Mouse (Mus musculus) ovary, postnatal 10 days (tissue): ENCODE results near the gene Gm9964.
"Not testable (repeated sequence)": the region's sequence is repeated elsewhere in the genome, so short reads cannot be mapped to it uniquely, and the experiment has no call there.

Source experiments
- DNase-seq: peaks from one replicate; pipeline ENCODE4 v3.0.0; 2022; ENCODE audit warnings: low spot score

Gene Gm9964

GRCm38 (mm10) chr11:79296856-79297491 is at the start of gene Gm9964:
Gm9964 (minus strand) TSS chr11:79296906.
- no peak for DNase-seq

- DNase-seq = peak; percentile 4
Observed at GRCm38 (mm10) chr11:79339808-79340781, 43.4 kb upstream of the Gm9964 start.

GRCm38 (mm10) chr11:79339234-79339807 is 42.6 kb upstream of the Gm9964 start, which contains the start of gene Nf1:
Nf1 (plus strand) TSS chr11:79339693.
- peak; percentile 96 for DNase-seq

GRCm38 (mm10) chr11:79338621-79339020 is 41.9 kb upstream of the Gm9964 start:
- no peak for DNase-seq

GRCm38 (mm10) chr11:79336722-79337267 is 40.1 kb upstream of the Gm9964 start:
- no peak for DNase-seq

- no peak for DNase-seq
Observed at GRCm38 (mm10) chr11:79335077-79335476, 38.4 kb upstream of the Gm9964 start.

GRCm38 (mm10) chr11:79329585-79329984 is 32.9 kb upstream of the Gm9964 start:
- no peak for DNase-seq

- no peak for DNase-seq
Observed at GRCm38 (mm10) chr11:79328060-79328459, 31.4 kb upstream of the Gm9964 start.

GRCm38 (mm10) chr11:79327106-79327505 is 30.4 kb upstream of the Gm9964 start:
- DNase-seq = no peak

- no peak for DNase-seq
Observed at GRCm38 (mm10) chr11:79325663-79326062, 29.0 kb upstream of the Gm9964 start.

GRCm38 (mm10) chr11:79323985-79324685 is 27.4 kb upstream of the Gm9964 start:
- no peak for DNase-seq

- no peak for DNase-seq
Observed at GRCm38 (mm10) chr11:79319807-79320206, 23.1 kb upstream of the Gm9964 start.

- no peak for DNase-seq
Observed at GRCm38 (mm10) chr11:79316807-79317345, 20.2 kb upstream of the Gm9964 start.

GRCm38 (mm10) chr11:79310467-79310866 is 13.8 kb upstream of the Gm9964 start:
- DNase-seq = no peak

- no peak for DNase-seq
Observed at GRCm38 (mm10) chr11:79307560-79308200, 11.0 kb upstream of the Gm9964 start.

GRCm38 (mm10) chr11:79306996-79307395 is 10.3 kb upstream of the Gm9964 start:
- DNase-seq = no peak

- DNase-seq = no peak
Observed at GRCm38 (mm10) chr11:79306510-79306909, 9.8 kb upstream of the Gm9964 start.

- no peak for DNase-seq
Observed at GRCm38 (mm10) chr11:79305697-79306340, 9.1 kb upstream of the Gm9964 start.

- not testable (repeated sequence) for DNase-seq
Observed at GRCm38 (mm10) chr11:79304245-79304644, 7.5 kb upstream of the Gm9964 start.

- no peak for DNase-seq
Observed at GRCm38 (mm10) chr11:79303109-79303508, 6.4 kb upstream of the Gm9964 start.
